Mouse (Mus musculus): Measurements from ENCODE around the gene Lmcd1.
"Not testable (repeated sequence)": the region's sequence is repeated elsewhere in the genome, so short reads cannot be mapped to it uniquely, and the experiment has no call there.

Gene Lmcd1

GRCm38 (mm10) chr6:112273501-112274205 lies at the start of gene Lmcd1:
Lmcd1 (plus strand) TSS chr6:112273758.
- DNase-seq = peak; percentile 70

- peak; percentile 48 for DNase-seq
Measured at GRCm38 (mm10) chr6:112223877-112224632, 49.5 kb upstream of the Lmcd1 start.

- DNase-seq = no peak
Measured at GRCm38 (mm10) chr6:112236775-112237174, 36.8 kb upstream of the Lmcd1 start.

- DNase-seq = no peak
Measured at GRCm38 (mm10) chr6:112242216-112242615, 31.3 kb upstream of the Lmcd1 start.

- no peak for DNase-seq
Measured at GRCm38 (mm10) chr6:112245639-112246038, 27.9 kb upstream of the Lmcd1 start.

GRCm38 (mm10) chr6:112246636-112247035 lies 26.9 kb upstream of the Lmcd1 start:
- no peak for DNase-seq

GRCm38 (mm10) chr6:112253943-112254342 lies 19.6 kb upstream of the Lmcd1 start:
- not testable (repeated sequence) for DNase-seq

- DNase-seq = no peak
Measured at GRCm38 (mm10) chr6:112254967-112255366, 18.6 kb upstream of the Lmcd1 start.

GRCm38 (mm10) chr6:112255388-112256225 lies 18.0 kb upstream of the Lmcd1 start:
- no peak for DNase-seq

- DNase-seq = no peak
Measured at GRCm38 (mm10) chr6:112256599-112256998, 17.0 kb upstream of the Lmcd1 start.

- no peak for DNase-seq
Measured at GRCm38 (mm10) chr6:112261089-112261488, 12.5 kb upstream of the Lmcd1 start.

- DNase-seq = no peak
Measured at GRCm38 (mm10) chr6:112264321-112264720, 9.2 kb upstream of the Lmcd1 start.

GRCm38 (mm10) chr6:112266631-112267030 lies 6.9 kb upstream of the Lmcd1 start:
- peak; percentile 42 for DNase-seq

- no peak for DNase-seq
Measured at GRCm38 (mm10) chr6:112267661-112268357, 5.7 kb upstream of the Lmcd1 start.

GRCm38 (mm10) chr6:112274261-112275055 lies 900 bp downstream of the Lmcd1 start:
- DNase-seq = peak; percentile 60

GRCm38 (mm10) chr6:112275731-112276245 lies 2.2 kb downstream of the Lmcd1 start:
- no peak for DNase-seq

- no peak for DNase-seq
Measured at GRCm38 (mm10) chr6:112278805-112279204, 5.2 kb downstream of the Lmcd1 start.

- no peak for DNase-seq
Measured at GRCm38 (mm10) chr6:112280161-112280560, 6.6 kb downstream of the Lmcd1 start.

GRCm38 (mm10) chr6:112280945-112281344 lies 7.4 kb downstream of the Lmcd1 start:
- DNase-seq = no peak

- DNase-seq = no peak
Measured at GRCm38 (mm10) chr6:112281935-112282334, 8.4 kb downstream of the Lmcd1 start.

- DNase-seq = no peak
Measured at GRCm38 (mm10) chr6:112284087-112284486, 10.5 kb downstream of the Lmcd1 start.

- DNase-seq = no peak
Measured at GRCm38 (mm10) chr6:112287671-112288070, 14.1 kb downstream of the Lmcd1 start.
